Mouse (Mus musculus): ENCODE measurements at regions not wholly inside any gene's neighbourhood (a gene's known extent, or its start where the extent isn't known, plus 50 kb on each side); places are given as distances from the start of the nearest gene placed in this dataset.

- intact Hi-C loops (cut with DNase I; ENCODE audit: low total_unique reads) = no loop called here
- no peak for DNase-seq
Measured at GRCm38 (mm10) chr13:112099953-112100591, 188.2 kb upstream of the Ankrd55 start.

GRCm38 (mm10) chr13:112100592-112101420 lies 187.4 kb upstream of the Ankrd55 start:
- DNase-seq = peak; percentile 46
- intact Hi-C loops (cut with DNase I; ENCODE audit: low total_unique reads) = no loop called here

GRCm38 (mm10) chr13:112101421-112101756 lies 186.9 kb upstream of the Ankrd55 start:
- no peak for DNase-seq
- intact Hi-C loops (cut with DNase I; ENCODE audit: low total_unique reads) = no loop called here

- intact Hi-C loops (cut with DNase I; ENCODE audit: low total_unique reads) = no loop called here
- no peak for DNase-seq
Measured at GRCm38 (mm10) chr13:112105953-112106352, 182.3 kb upstream of the Ankrd55 start.

GRCm38 (mm10) chr13:112114741-112115201 lies 173.5 kb upstream of the Ankrd55 start:
- intact Hi-C loops (cut with DNase I; ENCODE audit: low total_unique reads) = no loop called here
- peak; percentile 39 for DNase-seq

GRCm38 (mm10) chr13:112116101-112116726 lies 172.0 kb upstream of the Ankrd55 start:
- no peak for DNase-seq
- intact Hi-C loops (cut with DNase I; ENCODE audit: low total_unique reads) = no loop called here

GRCm38 (mm10) chr13:112118564-112118963 lies 169.7 kb upstream of the Ankrd55 start:
- DNase-seq = no peak
- intact Hi-C loops (cut with DNase I; ENCODE audit: low total_unique reads) = no loop called here

GRCm38 (mm10) chr13:112119611-112120041 lies 168.6 kb upstream of the Ankrd55 start:
- intact Hi-C loops (cut with DNase I; ENCODE audit: low total_unique reads) = no loop called here
- DNase-seq = no peak

- DNase-seq = no peak
- intact Hi-C loops (cut with DNase I; ENCODE audit: low total_unique reads) = no loop called here
Measured at GRCm38 (mm10) chr13:112120346-112120745, 167.9 kb upstream of the Ankrd55 start.

- DNase-seq = no peak
- intact Hi-C loops (cut with DNase I; ENCODE audit: low total_unique reads) = no loop called here
Measured at GRCm38 (mm10) chr13:112121110-112121509, 167.1 kb upstream of the Ankrd55 start.

- DNase-seq = peak; percentile 13
- intact Hi-C loops (cut with DNase I; ENCODE audit: low total_unique reads) = no loop called here
Measured at GRCm38 (mm10) chr13:112122842-112123373, 165.3 kb upstream of the Ankrd55 start.

- no peak for DNase-seq
- intact Hi-C loops (cut with DNase I; ENCODE audit: low total_unique reads) = no loop called here
Measured at GRCm38 (mm10) chr13:112125769-112126469, 162.3 kb upstream of the Ankrd55 start.

GRCm38 (mm10) chr13:112130220-112130619 lies 158.0 kb upstream of the Ankrd55 start:
- intact Hi-C loops (cut with DNase I; ENCODE audit: low total_unique reads) = no loop called here
- no peak for DNase-seq

- DNase-seq = no peak
- intact Hi-C loops (cut with DNase I; ENCODE audit: low total_unique reads) = no loop called here
Measured at GRCm38 (mm10) chr13:112130774-112131173, 157.5 kb upstream of the Ankrd55 start.

- no peak for DNase-seq
- intact Hi-C loops (cut with DNase I; ENCODE audit: low total_unique reads) = no loop called here
Measured at GRCm38 (mm10) chr13:112131191-112131590, 157.1 kb upstream of the Ankrd55 start.

GRCm38 (mm10) chr13:112133736-112134135 lies 154.5 kb upstream of the Ankrd55 start:
- DNase-seq = no peak

GRCm38 (mm10) chr13:112134701-112135100 lies 153.6 kb upstream of the Ankrd55 start:
- no peak for DNase-seq
- intact Hi-C loops (cut with DNase I; ENCODE audit: low total_unique reads) = no loop called here

More at GRCm38 (mm10) chr13:112133736-112134135, 154.5 kb upstream of the Ankrd55 start:
- intact Hi-C loops (cut with DNase I; ENCODE audit: low total_unique reads) = no loop called here

- DNase-seq = no peak
- intact Hi-C loops (cut with DNase I; ENCODE audit: low total_unique reads) = no loop called here
Measured at GRCm38 (mm10) chr13:112135777-112136176, 152.5 kb upstream of the Ankrd55 start.

GRCm38 (mm10) chr13:112136850-112137249 lies 151.4 kb upstream of the Ankrd55 start:
- no peak for DNase-seq
- intact Hi-C loops (cut with DNase I; ENCODE audit: low total_unique reads) = no loop called here

GRCm38 (mm10) chr13:112140871-112141270 lies 147.4 kb upstream of the Ankrd55 start:
- intact Hi-C loops (cut with DNase I; ENCODE audit: low total_unique reads) = no loop called here

More at GRCm38 (mm10) chr13:112140871-112141270, 147.4 kb upstream of the Ankrd55 start:
- no peak for DNase-seq

Data from gastrocnemius, postnatal 14 days (tissue).